In genomic region chr11:42390682-42391290, GRCm38 (mm10) we compare ENCODE assay signal across 25 mouse cellular contexts. TPM values are rescaled to one million over a fixed set of nuclear protein-coding genes. Genes with fewer than 3 reads are reported as not detected.
DNase-seq lines count a peak whose midpoint lies in the region; ATAC-seq and TF ChIP-seq lines count a peak whose summit lies in the region.
"Had no signal": no experiment of that assay in that cellular context is flagged by ENCODE, and none has a peak within 500 bp of the region (broad histone marks: within the 10 kb centered on the region; RNA-seq: fewer than 3 reads in every experiment).

No protein-coding gene starts in this region.

- H3K36me3 ChIP-seq in hindbrain, postnatal 0 days (ENCODE audit: insufficient read depth, low read length): no peaks in the 10 kb centered on the region
- H3K36me3 ChIP-seq in hindbrain, embryonic 11.5 days (ENCODE audit: control insufficient read depth, insufficient read depth, low read length): no peaks in the 10 kb centered on the region
- H3K36me3 ChIP-seq: forebrain, embryonic 12.5 days; G1E; heart, embryonic 13.5 days; intestine, embryonic 15.5 days; limb, embryonic 10.5 days; midbrain, embryonic 12.5 days; neural tube, embryonic 12.5 days had no signal

- no peak for ATAC-seq in hindbrain, postnatal 0 days
- ATAC-seq in hindbrain, embryonic 11.5 days (ENCODE audit: low FRiP score): no peak
- ATAC-seq: intestine, embryonic 15.5 days; liver, postnatal 0 days had no signal

- no peaks in the 10 kb centered on the region for H3K9me3 ChIP-seq in hindbrain, postnatal 0 days (ENCODE audit: low read length)
- no peaks in the 10 kb centered on the region for H3K9me3 ChIP-seq in hindbrain, embryonic 11.5 days (ENCODE audit: control insufficient read depth, low read length)
- H3K9me3 ChIP-seq: forebrain, embryonic 12.5 days; G1E; heart, embryonic 13.5 days; intestine, embryonic 15.5 days; limb, embryonic 10.5 days; midbrain, embryonic 12.5 days; neural tube, embryonic 12.5 days had no signal

- H3K9ac ChIP-seq in hindbrain, postnatal 0 days (replicated peaks; ENCODE audit: low read length): no peak overlapping the region
- no peak overlapping the region for H3K9ac ChIP-seq in hindbrain, embryonic 11.5 days (ENCODE audit: low read depth, low read length)
- H3K9ac ChIP-seq: forebrain, embryonic 12.5 days; heart, embryonic 13.5 days; hindbrain, embryonic 14.5 days; intestine, embryonic 15.5 days; liver, postnatal 0 days; midbrain, embryonic 12.5 days; neural tube, embryonic 12.5 days had no signal

- H3K27me3 ChIP-seq in hindbrain, postnatal 0 days (ENCODE audit: insufficient read depth, low read length): no peaks in the 10 kb centered on the region
- no peaks in the 10 kb centered on the region for H3K27me3 ChIP-seq in hindbrain, embryonic 11.5 days (ENCODE audit: control insufficient read depth, insufficient read depth, low read length)
- H3K27me3 ChIP-seq: forebrain, embryonic 12.5 days; heart, embryonic 13.5 days; intestine, embryonic 15.5 days; midbrain, embryonic 12.5 days; neural tube, embryonic 12.5 days had no signal

- no peak for TF ChIP-seq CTCF in hindbrain, postnatal 0 days (IDR thresholded peaks at IDR 0.05; ENCODE audit: low read depth)

- 76% methylated on average over 3 of the region's 3 CpGs for WGBS in hindbrain, postnatal 0 days
- WGBS in hindbrain, embryonic 11.5 days: 74% methylated on average over 3 of the region's 3 CpGs

- DNase-seq in right cerebral cortex, adult 18-20 months: peak; percentile 62
- no peak for DNase-seq in right cerebral cortex, postnatal 4 days
- peak; percentile 35 for DNase-seq in layer of hippocampus, adult 9-10 months (ENCODE audit: low spot score)
- DNase-seq in left cerebral cortex, postnatal 14 days (ENCODE audit: low spot score in 2 of 2): peak; percentile 25 to 55
- no peak for DNase-seq in hindbrain, postnatal 0 days (ENCODE audit: low spot score)
- no peak for DNase-seq in kidney, postnatal 25 days
- no peak for DNase-seq in adrenal gland, postnatal 10 days
- DNase-seq in hindbrain, embryonic 11.5 days (ENCODE audit: low spot score): no peak
- DNase-seq: cerebellum, adult 9-10 months; kidney, adult 9 months; kidney, postnatal 36 days; liver, postnatal 0 days; lung, postnatal 10 days; thymus, postnatal 4 days had no signal

- no peak overlapping the region for H3K27ac ChIP-seq in hindbrain, postnatal 0 days
- H3K27ac ChIP-seq in hindbrain, embryonic 11.5 days (ENCODE audit: low read depth, low read length): no peak overlapping the region
- H3K27ac ChIP-seq: forebrain, embryonic 12.5 days; heart, embryonic 13.5 days; hindbrain, embryonic 14.5 days; intestine, embryonic 15.5 days; limb, embryonic 10.5 days; midbrain, embryonic 12.5 days; neural tube, embryonic 12.5 days had no signal

- H3K4me2 ChIP-seq in hindbrain, postnatal 0 days (ENCODE audit: low read depth, low read length): no peak overlapping the region
- no peak overlapping the region for H3K4me2 ChIP-seq in hindbrain, embryonic 11.5 days (replicated peaks; ENCODE audit: low read depth, low read length)
- H3K4me2 ChIP-seq: forebrain, embryonic 12.5 days; heart, embryonic 13.5 days; hindbrain, embryonic 14.5 days; intestine, embryonic 15.5 days; midbrain, embryonic 12.5 days; neural tube, embryonic 12.5 days had no signal

- intact Hi-C loops in left cerebral cortex, postnatal 14 days (cut with DNase I): no loop called here

- H3K4me1 ChIP-seq in hindbrain, postnatal 0 days (ENCODE audit: insufficient read depth, low read length): no peaks in the 10 kb centered on the region
- no peaks in the 10 kb centered on the region for H3K4me1 ChIP-seq in hindbrain, embryonic 11.5 days (replicated peaks; ENCODE audit: control insufficient read depth, insufficient read depth, low read length)
- H3K4me1 ChIP-seq: forebrain, embryonic 12.5 days; intestine, embryonic 15.5 days; limb, embryonic 10.5 days; midbrain, embryonic 12.5 days; neural tube, embryonic 12.5 days had no signal

- no peak overlapping the region for H3K4me3 ChIP-seq in hindbrain, postnatal 0 days (ENCODE audit: low read length)
- no peak overlapping the region for H3K4me3 ChIP-seq in hindbrain, embryonic 11.5 days (ENCODE audit: low read depth, low read length)
- H3K4me3 ChIP-seq: forebrain, embryonic 12.5 days; heart, embryonic 13.5 days; intestine, embryonic 15.5 days; limb, embryonic 10.5 days; midbrain, embryonic 12.5 days; neural tube, embryonic 12.5 days had no signal

RNA-seq across cellular contexts. Expression of gene Gabrb2, which starts 28.8 kb away (rescaled TPM):
- 100 to 1,000 TPM; 178 to 196 TPM for total RNA-seq in left cerebral cortex, postnatal 14 days (2021)
- total RNA-seq in hindbrain, postnatal 0 days (2014; rRNA removed): 43.7 and 50.7 TPM in 2 replicates
- polyA plus RNA-seq in hindbrain, postnatal 0 days (2015; fragmentation: Nextera tagmentation; extraction: Ambion mirVana): 15.4 and 19.0 TPM in 2 replicates
- 1 to 10 TPM; 1.1 to 1.5 TPM for total RNA-seq in adrenal gland, postnatal 10 days (2021)
- 6.5 and 7.4 TPM in 2 replicates for polyA plus RNA-seq in hindbrain, embryonic 11.5 days (2014; fragmentation: Nextera tagmentation; extraction: Ambion mirVana)
- total RNA-seq: liver, adult 2 months; megakaryocyte progenitor cell, adult 5-6 weeks had no signal
- polyA plus RNA-seq: G1E; gonadal fat pad, adult 2 months; liver, adult 2 months; liver, postnatal 0 days had no signal

Comparison
In these comparisons a context has a peak if more than half of its experiments do, and no peak if none do; other contexts are left out.
1. DNase-seq: peak in right cerebral cortex, adult 18-20 months (single experiment), layer of hippocampus, adult 9-10 months (single experiment) and left cerebral cortex, postnatal 14 days (2 of 2); none in right cerebral cortex, postnatal 4 days (single experiment), hindbrain, postnatal 0 days (single experiment), kidney, postnatal 25 days (0 of 2), adrenal gland, postnatal 10 days (single experiment) and hindbrain, embryonic 11.5 days (single experiment).
2. RNA of gene Gabrb2, which starts 28.8 kb away (total RNA-seq): 178 to 196 TPM in left cerebral cortex, postnatal 14 days and 43.7 to 50.7 TPM in hindbrain, postnatal 0 days; 1.1 to 1.5 TPM in adrenal gland, postnatal 10 days; every median in the first group is over 10 times any median in the second.